Mouse (Mus musculus) liver, embryonic 12.5 days (tissue): Measurements from ENCODE around the gene Krtap1-5. TPM values are rescaled to one million over a fixed set of nuclear protein-coding genes. Genes with fewer than 3 reads are reported as not detected.

Experiments
- ATAC-seq: fragments of 200-750 bp; cut with Nextera tagmentation; 2 replicates; pipeline ENCODE4 v1.8.0; 2017; ENCODE audit warnings: moderate number of reproducible peaks, mild to moderate bottlenecking, moderate library complexity
- H3K27ac ChIP-seq: fragments of 300-500 bp; sonication (generic); 2 replicates; pipeline ENCODE4 v1.5.1; 2016; ENCODE audit warnings: mild to moderate bottlenecking
- H3K27me3 ChIP-seq: fragments of 300-500 bp; sonication (generic); replicated peaks from 2 replicates; pipeline ENCODE4 v1.6.1; 2016; ENCODE audit warnings: mild to moderate bottlenecking, moderate library complexity
- H3K36me3 ChIP-seq: fragments of 300-500 bp; sonication (generic); 2 replicates; pipeline ENCODE4 v1.6.1; 2016; ENCODE audit warnings: mild to moderate bottlenecking, moderate library complexity
- H3K4me1 ChIP-seq: fragments of 300-500 bp; sonication (generic); 2 replicates; pipeline ENCODE4 v1.6.1; 2016
- H3K4me2 ChIP-seq: fragments of 300-500 bp; sonication (generic); 2 replicates; pipeline ENCODE4 v1.6.1; 2016; ENCODE audit warnings: mild to moderate bottlenecking, moderate library complexity
- H3K4me3 ChIP-seq: fragments of 300-500 bp; sonication (generic); 2 replicates; pipeline ENCODE4 v1.5.1; 2016; ENCODE audit warnings: mild to moderate bottlenecking, moderate library complexity
- H3K9ac ChIP-seq: fragments of 300-500 bp; sonication (generic); 2 replicates; pipeline ENCODE4 v1.6.1; 2016; ENCODE audit warnings: mild to moderate bottlenecking, moderate library complexity
- H3K9me3 ChIP-seq: fragments of 300-500 bp; sonication (generic); replicated peaks from 2 replicates; pipeline ENCODE4 v1.6.1; 2016; ENCODE audit warnings: mild to moderate bottlenecking, moderate library complexity
- WGBS: fragments of 180-500 bp; shearing (Covaris S2); methylation state at CpG from one replicate; pipeline ENCODE4 v1.1.7; 2016; ENCODE audit not compliant: insufficient replicate concordance; 5-methylcytosine and 5-hydroxymethylcytosine counted together
- polyA plus RNA-seq: library from polyadenylated mRNA; unstranded; fragments of >200 nt; fragmentation: Nextera tagmentation; extraction: Ambion mirVana; gene quantifications from 2 replicates; pipeline ENCODE4 v1.2.1, GENCODE M21; 2016

Krtap1-5 gene
- polyA plus RNA-seq, 1 experiment from 2014 or later = not detected

- Histone ChIP-seq H3K4me2 (no peak overlapping the region), H3K4me1 (no peaks in the 10 kb centered on the region), H3K9me3 (no peaks in the 10 kb centered on the region), H3K27me3 (no peaks in the 10 kb centered on the region), H3K9ac (no peak overlapping the region), H3K36me3 (no peaks in the 10 kb centered on the region), H3K27ac (no peak overlapping the region), H3K4me3 (no peak overlapping the region)
- no peak for ATAC-seq
- 82% methylated on average over 5 of the region's 5 CpGs for WGBS
Observed at GRCm38 (mm10) chr11:99581051-99581450, 235 bp upstream of the Krtap1-5 start.

- ATAC-seq = no peak
- no peak overlapping the region for H3K4me2 ChIP-seq
Observed at GRCm38 (mm10) chr11:99574106-99574505, 6.7 kb downstream of the Krtap1-5 start.

GRCm38 (mm10) chr11:99573164-99573563 lies 7.7 kb downstream of the Krtap1-5 start:
- Histone ChIP-seq H3K36me3 (no peaks in the 10 kb centered on the region), H3K27ac (no peak overlapping the region), H3K9me3 (no peaks in the 10 kb centered on the region), H3K4me1 (no peaks in the 10 kb centered on the region), H3K4me3 (no peak overlapping the region), H3K27me3 (no peaks in the 10 kb centered on the region), H3K4me2 (no peak overlapping the region), H3K9ac (no peak overlapping the region)
- 57% methylated on average over 4 of the region's 4 CpGs for WGBS
- no peak for ATAC-seq

More at GRCm38 (mm10) chr11:99574106-99574505, 6.7 kb downstream of the Krtap1-5 start:
- Histone ChIP-seq H3K4me3 (no peak overlapping the region), H3K9me3 (no peaks in the 10 kb centered on the region), H3K27ac (no peak overlapping the region), H3K9ac (no peak overlapping the region), H3K36me3 (no peaks in the 10 kb centered on the region), H3K27me3 (no peaks in the 10 kb centered on the region), H3K4me1 (no peaks in the 10 kb centered on the region)
- 2% methylated on average over 7 of the region's 7 CpGs for WGBS

- no peak within 1 kb of the TSS for H3K4me2 ChIP-seq
- H3K27me3 ChIP-seq = no peaks in the 10 kb centered on the region
- H3K4me1 ChIP-seq = no peaks in the 10 kb centered on the region
- H3K36me3 ChIP-seq = no peaks in the 10 kb centered on the region
- H3K27ac ChIP-seq = no peak within 1 kb of the TSS
- ATAC-seq = no peak
- H3K9me3 ChIP-seq = no peaks in the 10 kb centered on the region
- 79% methylated on average over 7 of the region's 7 CpGs for WGBS
- H3K9ac ChIP-seq = no peak within 1 kb of the TSS
- H3K4me3 ChIP-seq = no peak within 1 kb of the TSS
Observed at GRCm38 (mm10) chr11:99566530-99566929, 14.3 kb downstream of the Krtap1-5 start, which contains the start of gene Krtap3-1. Gene Krtap3-1 (minus strand): TSS chr11:99566630.

GRCm38 (mm10) chr11:99562580-99562979 lies 18.2 kb downstream of the Krtap1-5 start:
- Histone ChIP-seq H3K4me3 (no peak overlapping the region), H3K27ac (no peak overlapping the region), H3K4me2 (no peak overlapping the region), H3K27me3 (no peaks in the 10 kb centered on the region), H3K9me3 (no peaks in the 10 kb centered on the region), H3K9ac (no peak overlapping the region), H3K4me1 (no peaks in the 10 kb centered on the region), H3K36me3 (no peaks in the 10 kb centered on the region)
- 67% methylated on average over 6 of the region's 6 CpGs for WGBS
- ATAC-seq = no peak

- ATAC-seq = no peak
- H3K4me2 ChIP-seq = no peak within 1 kb of the TSS
- no peaks in the 10 kb centered on the region for H3K36me3 ChIP-seq
- no peaks in the 10 kb centered on the region for H3K4me1 ChIP-seq
- WGBS = 76% methylated on average over 9 of the region's 9 CpGs
- H3K4me3 ChIP-seq = no peak within 1 kb of the TSS
- no peak within 1 kb of the TSS for H3K27ac ChIP-seq
- H3K9ac ChIP-seq = no peak within 1 kb of the TSS
- no peaks in the 10 kb centered on the region for H3K9me3 ChIP-seq
- H3K27me3 ChIP-seq = no peaks in the 10 kb centered on the region
Observed at GRCm38 (mm10) chr11:99559366-99559765, 21.4 kb downstream of the Krtap1-5 start, which contains the start of gene Gm11939. Gene Gm11939 (minus strand): TSS chr11:99559466.

- 57% methylated on average over 3 of the region's 3 CpGs for WGBS
- no peak for ATAC-seq
- H3K4me3 ChIP-seq = no peak overlapping the region
Observed at GRCm38 (mm10) chr11:99557976-99558745, 22.7 kb downstream of the Krtap1-5 start.

GRCm38 (mm10) chr11:99556753-99557152 lies 24.1 kb downstream of the Krtap1-5 start, which contains the start of gene Krtap3-2:
Gene Krtap3-2 (minus strand): TSS chr11:99556853.
- no peak within 1 kb of the TSS for H3K4me3 ChIP-seq
- no peak within 1 kb of the TSS for H3K9ac ChIP-seq
- no peak within 1 kb of the TSS for H3K4me2 ChIP-seq
- no peak for ATAC-seq
- WGBS = 53% methylated on average over 2 of the region's 2 CpGs
- no peaks in the 10 kb centered on the region for H3K9me3 ChIP-seq
- no peaks in the 10 kb centered on the region for H3K27me3 ChIP-seq
- H3K4me1 ChIP-seq = no peaks in the 10 kb centered on the region
- no peak within 1 kb of the TSS for H3K27ac ChIP-seq
- no peaks in the 10 kb centered on the region for H3K36me3 ChIP-seq

More at GRCm38 (mm10) chr11:99557976-99558745, 22.7 kb downstream of the Krtap1-5 start:
- Histone ChIP-seq H3K4me1 (no peaks in the 10 kb centered on the region), H3K4me2 (no peak overlapping the region), H3K9me3 (no peaks in the 10 kb centered on the region), H3K9ac (no peak overlapping the region), H3K36me3 (no peaks in the 10 kb centered on the region), H3K27me3 (no peaks in the 10 kb centered on the region), H3K27ac (no peak overlapping the region)

GRCm38 (mm10) chr11:99556195-99556594 lies 24.6 kb downstream of the Krtap1-5 start:
- no peak for ATAC-seq
- no peaks in the 10 kb centered on the region for H3K9me3 ChIP-seq
- no peaks in the 10 kb centered on the region for H3K36me3 ChIP-seq
- H3K4me3 ChIP-seq = no peak overlapping the region
- 52% methylated on average over 2 of the region's 2 CpGs for WGBS
- no peak overlapping the region for H3K27ac ChIP-seq
- no peaks in the 10 kb centered on the region for H3K4me1 ChIP-seq
- no peak overlapping the region for H3K9ac ChIP-seq
- H3K27me3 ChIP-seq = no peaks in the 10 kb centered on the region
- H3K4me2 ChIP-seq = no peak overlapping the region

GRCm38 (mm10) chr11:99550765-99551164 lies 30.1 kb downstream of the Krtap1-5 start, which contains the start of gene Krtap3-3:
Gene Krtap3-3 (minus strand): TSS chr11:99550865.
- WGBS = 70% methylated on average over 4 of the region's 4 CpGs
- no peak within 1 kb of the TSS for H3K4me2 ChIP-seq
- no peaks in the 10 kb centered on the region for H3K9me3 ChIP-seq
- H3K36me3 ChIP-seq = no peaks in the 10 kb centered on the region
- H3K4me3 ChIP-seq = no peak within 1 kb of the TSS
- H3K4me1 ChIP-seq = no peaks in the 10 kb centered on the region
- ATAC-seq = no peak
- no peak within 1 kb of the TSS for H3K9ac ChIP-seq
- H3K27me3 ChIP-seq = no peaks in the 10 kb centered on the region
- H3K27ac ChIP-seq = no peak within 1 kb of the TSS

GRCm38 (mm10) chr11:99547892-99548291 lies 32.9 kb downstream of the Krtap1-5 start:
- H3K27me3 ChIP-seq = no peaks in the 10 kb centered on the region
- H3K4me1 ChIP-seq = no peaks in the 10 kb centered on the region
- H3K9ac ChIP-seq = no peak overlapping the region
- H3K4me3 ChIP-seq = no peak overlapping the region
- ATAC-seq = no peak
- H3K9me3 ChIP-seq = no peaks in the 10 kb centered on the region
- H3K4me2 ChIP-seq = no peak overlapping the region
- no peaks in the 10 kb centered on the region for H3K36me3 ChIP-seq
- H3K27ac ChIP-seq = no peak overlapping the region

- ATAC-seq = no peak
- H3K9me3 ChIP-seq = no peaks in the 10 kb centered on the region
- no peak overlapping the region for H3K27ac ChIP-seq
- H3K36me3 ChIP-seq = no peaks in the 10 kb centered on the region
- H3K4me1 ChIP-seq = no peaks in the 10 kb centered on the region
- no peaks in the 10 kb centered on the region for H3K27me3 ChIP-seq
- 70% methylated on average over 9 of the region's 9 CpGs for WGBS
- H3K4me3 ChIP-seq = no peak overlapping the region
- H3K4me2 ChIP-seq = no peak overlapping the region
- H3K9ac ChIP-seq = no peak overlapping the region
Observed at GRCm38 (mm10) chr11:99539721-99540120, 41.1 kb downstream of the Krtap1-5 start.
